Mouse (Mus musculus): ENCODE measurements at regions not wholly inside any gene's neighbourhood (a gene's known extent, or its start where the extent isn't known, plus 50 kb on each side); places are given as distances from the start of the nearest gene placed in this dataset.

DNA sequence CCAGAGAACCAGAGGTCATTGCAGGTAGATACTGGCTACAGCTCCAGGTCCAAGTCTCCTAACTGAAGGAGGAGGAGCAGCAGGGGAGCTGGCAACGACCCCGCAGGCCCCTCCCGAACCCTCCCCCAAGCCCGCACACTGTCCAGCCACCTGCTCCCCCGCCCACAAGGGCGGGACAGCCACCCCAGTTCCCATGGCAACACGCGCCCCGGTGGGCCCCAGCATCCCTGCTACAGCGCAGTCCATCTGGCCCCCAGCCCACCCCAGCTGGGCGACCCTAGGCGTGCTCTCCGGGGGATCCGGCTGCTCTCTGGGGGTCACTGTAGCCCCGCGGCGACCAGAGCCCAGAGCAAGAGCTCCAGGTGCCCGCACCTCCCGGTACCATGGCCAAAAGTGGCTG is 51.0 kb upstream of the Acot11 start:
- TF ChIP-seq CHD2 (IDR thresholded peaks at IDR 0.05; ENCODE audit: low read depth, low read length) = no peak
- TF ChIP-seq ZC3H11A (IDR thresholded peaks at IDR 0.05; ENCODE audit: borderline replicate concordance, low read depth, low read length) = no peak
- no peak for TF ChIP-seq ZNF384 (IDR thresholded peaks at IDR 0.05; ENCODE audit: low read depth, low read length)
